Mouse (Mus musculus) gastrocnemius, adult 8-10 months (tissue): Measurements from ENCODE around the gene Alox12e. TPM values are rescaled to one million over a fixed set of nuclear protein-coding genes. Genes with fewer than 3 reads are reported as not detected.

Experiments used
- DNase-seq, 2 experiments: peaks; one replicate each; pipeline ENCODE4 v3.0.0; 2022; ENCODE audit warnings: low spot score in 2 of 2
- total RNA-seq, 4 experiments: library from RNA; stranded (reverse); gene quantifications; 2 replicates each; pipeline ENCODE4 v1.2.4; 2022

Gene Alox12e
- total RNA-seq, 4 experiments from 2014 or later: 0.11 TPM; not detected in 3

GRCm38 (mm10) chr11:70285686-70286085, 36.7 kb downstream of the Alox12e start:
- DNase-seq: no peak

- DNase-seq: no peak
Observed at GRCm38 (mm10) chr11:70284757-70285156, 37.7 kb downstream of the Alox12e start.

GRCm38 (mm10) chr11:70283666-70284065, 38.8 kb downstream of the Alox12e start:
- no peak for DNase-seq

GRCm38 (mm10) chr11:70280441-70280840, 42.0 kb downstream of the Alox12e start:
- no peak for DNase-seq

- no peak for DNase-seq
Observed at GRCm38 (mm10) chr11:70278961-70279360, 43.5 kb downstream of the Alox12e start.

GRCm38 (mm10) chr11:70271641-70272040, 50.8 kb downstream of the Alox12e start:
- no peak for DNase-seq

- DNase-seq: peak in 1 of 2 experiments; percentile 36
Observed at GRCm38 (mm10) chr11:70266405-70266804, 56.0 kb downstream of the Alox12e start.

- DNase-seq: no peak
Observed at GRCm38 (mm10) chr11:70265819-70266218, 56.6 kb downstream of the Alox12e start.

Other genes starting within 250 kb of the Alox12e start
- gene Asgr2, start 230.0 kb downstream of the Alox12e start, total RNA-seq: not detected
- gene Mgl2, start 192.3 kb downstream of the Alox12e start, total RNA-seq: 1 to 10 TPM in 2 of 4 experiments, under 1 TPM in 2; 0.60 to 2.0 (median 0.94) TPM
- gene Clec10a, start 166.4 kb downstream of the Alox12e start, total RNA-seq: 1 to 10 TPM; 1.6 to 3.6 (median 2.8) TPM
- gene Slc16a11, start 109.9 kb downstream of the Alox12e start, total RNA-seq: under 1 TPM in 2 of 4 experiments, not detected in 2; 0.27 to 0.46 TPM
- gene Slc16a13, start 101.6 kb downstream of the Alox12e start, total RNA-seq: under 1 TPM; 0.13 to 0.89 (median 0.35) TPM
- gene Bcl6b, start 92.8 kb downstream of the Alox12e start, total RNA-seq: 1 to 10 TPM; 1.2 to 3.9 (median 2.3) TPM
- gene 0610010K14Rik, start 84.7 kb downstream of the Alox12e start, total RNA-seq: 10 to 100 TPM; 29.8 to 36.3 (median 35.5) TPM
- 1 to 10 TPM; 1.6 to 3.3 (median 3.0) TPM for gene Gm21988, start 82.8 kb downstream of the Alox12e start, total RNA-seq
- gene Rnasek, start 82.8 kb downstream of the Alox12e start, total RNA-seq: 100 to 1,000 TPM in 3 of 4 experiments, 10 to 100 TPM in 1; 92.8 to 127 (median 113) TPM
- gene Alox12, start 67.3 kb downstream of the Alox12e start, total RNA-seq: 1 to 10 TPM in 3 of 4 experiments, under 1 TPM in 1; 0.63 to 2.2 (median 1.3) TPM
- under 1 TPM in 2 of 4 experiments, not detected in 2; 0.11 TPM for gene Alox15, start 29.4 kb upstream of the Alox12e start, total RNA-seq
- gene Pelp1, start 87.4 kb upstream of the Alox12e start, total RNA-seq: 10 to 100 TPM; 19.6 to 23.3 (median 20.6) TPM
- gene Arrb2, start 110.0 kb upstream of the Alox12e start, total RNA-seq: 1 to 10 TPM; 5.9 to 9.2 (median 7.4) TPM
- 1 to 10 TPM; 4.1 to 5.3 (median 4.6) TPM for gene Med11, start 129.3 kb upstream of the Alox12e start, total RNA-seq
- under 1 TPM in 3 of 4 experiments, not detected in 1; 0.10 to 0.48 (median 0.31) TPM for gene Zmynd15, start 136.8 kb upstream of the Alox12e start, total RNA-seq
- gene Cxcl16, start 137.4 kb upstream of the Alox12e start, total RNA-seq: under 1 TPM; 0.54 to 0.75 (median 0.63) TPM
- not detected for gene Tm4sf5, start 182.6 kb upstream of the Alox12e start, total RNA-seq
- not detected for gene Vmo1, start 192.0 kb upstream of the Alox12e start, total RNA-seq
- not detected for gene Gltpd2, start 196.6 kb upstream of the Alox12e start, total RNA-seq
- gene Psmb6, start 202.7 kb upstream of the Alox12e start, total RNA-seq: 100 to 1,000 TPM; 258 to 280 (median 265) TPM
- gene Gm40193, start 210.3 kb upstream of the Alox12e start, total RNA-seq: not detected
- gene Pld2, start 217.4 kb upstream of the Alox12e start, total RNA-seq: 10 to 100 TPM; 15.3 to 17.8 (median 15.4) TPM
- gene Mink1, start 240.3 kb upstream of the Alox12e start, total RNA-seq: 10 to 100 TPM; 32.5 to 38.7 (median 33.7) TPM